Mouse (Mus musculus) heart, embryonic 10.5 days (tissue): ENCODE measurements around the gene Smdt1. TPM values are rescaled to one million over a fixed set of nuclear protein-coding genes. Genes with fewer than 3 reads are reported as not detected.

Experiments
- DNase-seq: peaks from one replicate; pipeline ENCODE4 v3.0.0-alpha.2; 2017; ENCODE audit warnings: low spot score
- H3K27ac ChIP-seq: fragments of 300-500 bp; sonication (generic); 2 replicates; pipeline ENCODE4 v1.5.1; 2016; ENCODE audit warnings: mild to moderate bottlenecking
- H3K27me3 ChIP-seq: fragments of 300-500 bp; sonication (generic); 2 replicates; pipeline ENCODE4 v1.6.1; 2016; ENCODE audit warnings: mild to moderate bottlenecking; ENCODE audit not compliant: poor library complexity, insufficient read depth, severe bottlenecking
- H3K36me3 ChIP-seq: fragments of 300-500 bp; sonication (generic); 2 replicates; pipeline ENCODE4 v1.6.1; 2016; ENCODE audit warnings: mild to moderate bottlenecking, moderate library complexity
- H3K4me1 ChIP-seq: fragments of 300-500 bp; sonication (generic); 2 replicates; pipeline ENCODE4 v1.6.1; 2016; ENCODE audit warnings: mild to moderate bottlenecking
- H3K4me3 ChIP-seq: fragments of 300-500 bp; sonication (generic); 2 replicates; pipeline ENCODE4 v1.5.1; 2016; ENCODE audit warnings: mild to moderate bottlenecking, moderate library complexity
- H3K9me3 ChIP-seq: fragments of 300-500 bp; sonication (generic); 2 replicates; pipeline ENCODE4 v1.6.1; 2016; ENCODE audit warnings: mild to moderate bottlenecking, moderate library complexity
- WGBS: fragments of 180-500 bp; shearing (Covaris S2); methylation state at CpG from one replicate; pipeline ENCODE4 v1.1.7; 2016; 5-methylcytosine and 5-hydroxymethylcytosine counted together
- polyA plus RNA-seq: library from polyadenylated mRNA; unstranded; fragments of >200 nt; fragmentation: Nextera tagmentation; extraction: Ambion mirVana; gene quantifications from 2 replicates; pipeline ENCODE4 v1.2.1, GENCODE M21; 2016

Smdt1 gene
- polyA plus RNA-seq, 1 experiment from 2014 or later = 294 TPM

- Histone ChIP-seq H3K4me1 (peaks cover 30% of the 10 kb centered on the region), H3K27ac (peak overlapping the region; percentile 98), H3K36me3 (peaks cover 43% of the 10 kb centered on the region), H3K9me3 (no peaks in the 10 kb centered on the region), H3K4me3 (peak overlapping the region; percentile 81), H3K27me3 (no peaks in the 10 kb centered on the region)
- 63% methylated on average over 14 of the region's 14 CpGs for WGBS
- DNase-seq = no peak
Observed at GRCm38 (mm10) chr15:82346580-82347302, 8.0 kb downstream of the Smdt1 start.

DNA sequence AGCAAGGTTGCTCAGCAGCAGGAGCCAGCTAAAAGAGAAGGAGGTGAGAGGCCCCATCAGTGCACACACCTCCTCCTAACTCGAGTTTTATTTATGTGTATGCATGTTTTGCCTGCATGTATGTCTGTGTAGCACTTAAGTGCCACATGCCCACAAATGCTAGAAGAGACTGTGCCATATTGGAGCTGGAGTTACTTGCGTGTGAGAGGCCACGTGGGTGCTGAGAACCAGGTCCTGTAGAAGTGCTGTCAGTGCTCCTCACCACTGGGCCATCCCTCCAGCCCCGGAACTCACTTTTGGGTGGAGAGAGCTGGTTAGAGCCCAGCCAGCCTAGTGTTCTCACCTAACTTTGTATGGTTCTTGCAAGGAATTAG lies 8.5 kb downstream of the Smdt1 start:
- peak overlapping the region; percentile 81 for H3K4me3 ChIP-seq
- peaks cover 30% of the 10 kb centered on the region for H3K4me1 ChIP-seq
- H3K27ac ChIP-seq = 0 out of 2 replicates have a peak overlapping the region, but pooled peaks have one; percentile 98
- no peaks in the 10 kb centered on the region for H3K27me3 ChIP-seq
- H3K9me3 ChIP-seq = no peaks in the 10 kb centered on the region
- 81% methylated on average over 4 of the region's 4 CpGs for WGBS
- DNase-seq = no peak
- peaks cover 43% of the 10 kb centered on the region for H3K36me3 ChIP-seq

GRCm38 (mm10) chr15:82347852-82348251 lies 9.1 kb downstream of the Smdt1 start:
- peaks cover 34% of the 10 kb centered on the region for H3K4me1 ChIP-seq
- WGBS = 89% methylated on average over 12 of the region's 12 CpGs
- H3K4me3 ChIP-seq = no peak overlapping the region

GRCm38 (mm10) chr15:82348258-82348998 lies 9.7 kb downstream of the Smdt1 start:
- WGBS = 85% methylated on average over 8 of the region's 8 CpGs

More at GRCm38 (mm10) chr15:82347852-82348251, 9.1 kb downstream of the Smdt1 start:
- Histone ChIP-seq H3K9me3 (no peaks in the 10 kb centered on the region), H3K36me3 (peaks cover 43% of the 10 kb centered on the region), H3K27me3 (no peaks in the 10 kb centered on the region), H3K27ac (no peak overlapping the region)
- peak; percentile 71 for DNase-seq

GRCm38 (mm10) chr15:82348999-82349341 lies 10.2 kb downstream of the Smdt1 start:
- Histone ChIP-seq H3K9me3 (no peaks in the 10 kb centered on the region), H3K36me3 (peaks cover 37% of the 10 kb centered on the region), H3K4me3 (no peak overlapping the region), H3K4me1 (peaks cover 36% of the 10 kb centered on the region), H3K27me3 (no peaks in the 10 kb centered on the region), H3K27ac (no peak overlapping the region)
- DNase-seq = no peak
- 92% methylated on average over 2 of the region's 2 CpGs for WGBS

More at GRCm38 (mm10) chr15:82348258-82348998, 9.7 kb downstream of the Smdt1 start:
- H3K27me3 ChIP-seq = no peaks in the 10 kb centered on the region
- H3K27ac ChIP-seq = 0 out of 2 replicates have a peak overlapping the region, but pooled peaks have one; percentile 10
- H3K4me1 ChIP-seq = peaks cover 37% of the 10 kb centered on the region
- no peak overlapping the region for H3K4me3 ChIP-seq
- DNase-seq = no peak
- H3K9me3 ChIP-seq = no peaks in the 10 kb centered on the region
- peaks cover 40% of the 10 kb centered on the region for H3K36me3 ChIP-seq

GRCm38 (mm10) chr15:82350349-82350748 lies 11.6 kb downstream of the Smdt1 start:
- Histone ChIP-seq H3K36me3 (peaks cover 37% of the 10 kb centered on the region), H3K4me3 (no peak overlapping the region), H3K27me3 (no peaks in the 10 kb centered on the region), H3K27ac (no peak overlapping the region), H3K4me1 (peaks cover 40% of the 10 kb centered on the region), H3K9me3 (no peaks in the 10 kb centered on the region)
- DNase-seq = no peak
- 89% methylated on average over 4 of the region's 4 CpGs for WGBS

GRCm38 (mm10) chr15:82351480-82351879 lies 12.7 kb downstream of the Smdt1 start:
- Histone ChIP-seq H3K36me3 (peaks cover 37% of the 10 kb centered on the region), H3K27ac (no peak overlapping the region), H3K27me3 (no peaks in the 10 kb centered on the region), H3K4me3 (no peak overlapping the region), H3K4me1 (peaks cover 40% of the 10 kb centered on the region), H3K9me3 (no peaks in the 10 kb centered on the region)
- WGBS = 66% methylated on average over 3 of the region's 3 CpGs
- no peak for DNase-seq

DNA sequence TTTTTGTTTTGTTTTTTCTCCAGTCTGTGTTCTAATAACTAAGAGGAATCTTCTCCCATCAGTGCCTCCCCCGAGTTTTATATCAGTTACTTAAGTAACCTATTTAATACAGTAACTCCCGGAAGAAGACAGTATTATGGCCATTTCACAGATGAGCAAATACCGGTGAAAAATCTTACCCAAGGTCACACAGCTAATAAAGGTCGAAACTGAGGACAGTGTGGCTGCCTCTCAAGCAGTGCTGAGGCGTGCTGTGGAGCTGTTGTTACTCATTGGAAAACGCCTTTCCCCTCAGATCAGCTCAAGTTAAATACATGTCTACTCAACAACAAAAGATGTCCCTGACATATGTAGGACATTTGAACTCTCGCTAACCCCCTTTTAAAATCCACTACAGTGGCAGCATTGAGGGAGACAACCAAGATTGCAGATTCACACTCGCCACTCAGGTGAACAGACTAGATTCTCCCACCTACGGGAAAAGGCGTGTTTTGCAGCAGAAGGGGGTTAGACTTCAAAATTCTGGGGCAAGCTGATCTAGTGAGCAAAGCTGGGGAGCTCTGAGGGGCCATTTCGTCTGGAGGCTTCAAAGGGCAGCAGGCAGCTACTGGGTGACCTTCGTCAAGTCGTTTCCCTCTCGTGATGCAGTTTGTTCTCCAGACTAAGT lies 14.5 kb downstream of the Smdt1 start:
- peak overlapping the region; percentile 99 for H3K27ac ChIP-seq
- DNase-seq = no peak
- H3K36me3 ChIP-seq = peaks cover 31% of the 10 kb centered on the region
- H3K4me1 ChIP-seq = peaks cover 25% of the 10 kb centered on the region
- H3K9me3 ChIP-seq = no peaks in the 10 kb centered on the region
- WGBS = 29% methylated on average over 14 of the region's 14 CpGs
- no peaks in the 10 kb centered on the region for H3K27me3 ChIP-seq
- peak overlapping the region; percentile 94 for H3K4me3 ChIP-seq

- H3K27me3 ChIP-seq = no peaks in the 10 kb centered on the region
- under 1% methylated on average over 23 of the region's 23 CpGs for WGBS
- H3K27ac ChIP-seq = peak overlapping the region; percentile 99
- peak overlapping the region; percentile 94 for H3K4me3 ChIP-seq
- peaks cover 26% of the 10 kb centered on the region for H3K36me3 ChIP-seq
- DNase-seq = no peak
- no peaks in the 10 kb centered on the region for H3K9me3 ChIP-seq
- peaks cover 28% of the 10 kb centered on the region for H3K4me1 ChIP-seq
Observed at GRCm38 (mm10) chr15:82353745-82354113, 15.0 kb downstream of the Smdt1 start.

DNA sequence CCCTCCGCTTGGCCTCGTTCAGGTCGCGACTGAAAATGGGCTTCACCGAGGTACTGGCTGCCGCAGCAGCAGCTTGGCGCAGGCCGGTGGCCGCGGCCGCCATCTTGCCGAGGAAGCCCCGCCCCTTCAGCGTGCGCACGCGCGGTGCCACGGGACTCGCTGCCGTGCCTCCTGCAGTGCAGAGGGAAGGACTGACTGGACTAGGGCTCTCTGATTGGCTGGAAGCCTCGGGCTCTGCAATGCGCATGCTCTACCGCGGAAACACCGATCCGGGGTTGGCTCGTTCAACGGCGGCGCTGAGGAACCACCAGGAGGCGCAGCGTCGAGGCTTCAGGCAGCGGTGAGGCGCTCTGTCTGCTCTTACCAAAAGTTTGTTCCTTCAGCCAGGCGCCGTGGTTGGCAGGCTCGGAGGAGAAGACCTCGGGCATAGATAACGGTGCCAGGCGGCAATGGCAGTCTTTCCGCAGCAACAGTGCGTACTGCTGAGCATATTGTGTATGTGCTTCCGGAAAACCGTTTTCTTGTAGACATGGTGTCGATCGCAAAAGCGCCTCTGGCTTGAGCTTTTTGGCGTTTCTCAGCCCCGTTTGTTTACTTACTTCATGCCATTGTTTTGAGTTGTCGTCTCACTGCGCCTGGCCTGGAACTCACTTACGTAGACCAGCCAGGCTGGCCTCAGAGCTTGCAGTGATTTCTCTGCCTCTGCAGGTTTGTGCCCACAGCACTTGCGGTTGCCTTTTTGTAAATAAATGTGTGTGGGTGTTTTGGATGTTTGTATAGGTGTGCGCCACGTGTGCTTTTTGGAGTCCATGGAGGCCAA lies 15.6 kb downstream of the Smdt1 start, which contains the start of gene Ndufa6:
Gene Ndufa6, minus strand, starts transcription at position 197 of the 820 bp plus-strand sequence.
- H3K9me3 ChIP-seq = no peaks in the 10 kb centered on the region
- H3K4me1 ChIP-seq = peaks cover 33% of the 10 kb centered on the region
- H3K36me3 ChIP-seq = peaks cover 20% of the 10 kb centered on the region
- peak within 1 kb of the TSS; percentile 99 for H3K27ac ChIP-seq
- no peaks in the 10 kb centered on the region for H3K27me3 ChIP-seq
- WGBS = 2% methylated on average over 57 of the region's 57 CpGs
- DNase-seq = peak; percentile 100
- peak within 1 kb of the TSS; percentile 94 for H3K4me3 ChIP-seq

- DNase-seq = no peak
Observed at GRCm38 (mm10) chr15:82358431-82359260, 19.9 kb downstream of the Smdt1 start.

More at GRCm38 (mm10) chr15:82358431-82359260, 19.9 kb downstream of the Smdt1 start:
- Histone ChIP-seq H3K27me3 (no peaks in the 10 kb centered on the region), H3K4me1 (peaks cover 18% of the 10 kb centered on the region), H3K27ac (peak overlapping the region; percentile 79), H3K36me3 (no peaks in the 10 kb centered on the region), H3K9me3 (no peaks in the 10 kb centered on the region), H3K4me3 (no peak overlapping the region)
- 56% methylated on average over 22 of the region's 22 CpGs for WGBS
